Mouse (Mus musculus) midbrain, embryonic 14.5 days (tissue): ENCODE results near the gene Gm28729. TPM values are rescaled to one million over a fixed set of nuclear protein-coding genes. Genes with fewer than 3 reads are reported as not detected.

Experiments
- ATAC-seq: fragments of 200-750 bp; cut with Nextera tagmentation; 2 replicates; pipeline ENCODE4 v1.8.0; 2017; ENCODE audit warnings: moderate number of reproducible peaks, moderate library complexity; ENCODE audit not compliant: low FRiP score, low TSS enrichment
- DNase-seq: peaks from one replicate; pipeline ENCODE4 v3.0.0-alpha.2; 2015
- H3K27ac ChIP-seq: fragments of 300-500 bp; sonication (generic); replicated peaks from 2 replicates; pipeline ENCODE4 v1.5.1; 2014; ENCODE audit warnings: mild to moderate bottlenecking, low read depth, low read length, moderate library complexity
- H3K27me3 ChIP-seq: fragments of 300-500 bp; sonication (generic); 2 replicates; pipeline ENCODE4 v1.6.1; 2014; ENCODE audit warnings: low read length, control low read depth, mixed read lengths; ENCODE audit not compliant: control insufficient read depth, insufficient read depth
- H3K36me3 ChIP-seq: fragments of 300-500 bp; sonication (generic); 2 replicates; pipeline ENCODE4 v1.6.1; 2014; ENCODE audit warnings: low read length, control low read depth; ENCODE audit not compliant: control insufficient read depth, insufficient read depth
- H3K4me1 ChIP-seq: fragments of 300-500 bp; sonication (generic); 2 replicates; pipeline ENCODE4 v1.6.1; 2014; ENCODE audit warnings: mild to moderate bottlenecking, antibody characterized with exemption, low read length, control low read depth; ENCODE audit not compliant: control insufficient read depth, insufficient read depth
- H3K4me2 ChIP-seq: fragments of 300-500 bp; sonication (generic); 2 replicates; pipeline ENCODE4 v1.6.1; 2014; ENCODE audit warnings: mild to moderate bottlenecking, low read length, moderate library complexity
- H3K4me3 ChIP-seq: fragments of 300-500 bp; sonication (generic); replicated peaks from 2 replicates; pipeline ENCODE4 v1.5.1; 2014; ENCODE audit warnings: low read depth, low read length
- H3K9ac ChIP-seq: fragments of 300-500 bp; sonication (generic); replicated peaks from 2 replicates; pipeline ENCODE4 v1.6.1; 2014; ENCODE audit warnings: mild to moderate bottlenecking, low read length, moderate library complexity
- H3K9me3 ChIP-seq: fragments of 300-500 bp; sonication (generic); 2 replicates; pipeline ENCODE4 v1.6.1; 2016; ENCODE audit warnings: low read length, control low read depth, mixed read lengths; ENCODE audit not compliant: control insufficient read depth
- WGBS: fragments of 180-500 bp; shearing (Covaris S2); extraction: QIAGEN DNeasy Blood & Tissue Kit; methylation state at CpG from one replicate; pipeline ENCODE4 v1.1.7; 2014; 5-methylcytosine and 5-hydroxymethylcytosine counted together
- polyA plus RNA-seq: library from polyadenylated mRNA; unstranded; fragments of >200 nt; fragmentation: Nextera tagmentation; extraction: Ambion mirVana; gene quantifications from 2 replicates; pipeline ENCODE4 v1.2.1, GENCODE M21; 2014

Gm28729 gene
- polyA plus RNA-seq, 1 experiment from 2014 or later, result not detected

DNA sequence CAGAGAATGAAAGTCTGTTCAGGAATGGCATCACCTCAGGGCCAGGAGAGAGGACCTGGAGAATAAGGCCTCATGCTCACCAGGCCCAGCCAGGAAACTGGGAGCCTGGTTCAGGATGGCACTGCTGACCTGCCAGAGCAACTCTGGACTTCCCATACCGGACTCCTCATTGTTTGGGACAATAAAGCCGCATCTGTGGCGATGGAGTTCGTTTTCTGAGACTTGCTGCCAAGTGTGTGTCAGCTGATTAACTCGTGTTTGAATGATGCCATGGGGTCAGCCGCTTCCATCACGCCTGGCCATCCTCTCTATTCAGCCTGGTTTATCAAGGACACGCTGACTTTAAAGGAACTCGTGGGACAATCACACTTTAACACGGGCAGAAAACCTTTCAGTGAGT is 61.4 kb downstream of the Gm28729 start:
- Histone ChIP-seq H3K4me1 (no peaks in the 10 kb centered on the region), H3K27ac (no peak overlapping the region), H3K9ac (no peak overlapping the region), H3K36me3 (peaks cover 20% of the 10 kb centered on the region), H3K9me3 (peaks cover 4% of the 10 kb centered on the region; the same call in 1 of the 2 replicates), H3K4me2 (no peak overlapping the region), H3K27me3 (no peaks in the 10 kb centered on the region), H3K4me3 (no peak overlapping the region)
- 76% methylated on average over 10 of the region's 10 CpGs for WGBS
- DNase-seq, result no peak
- no peak for ATAC-seq

DNA sequence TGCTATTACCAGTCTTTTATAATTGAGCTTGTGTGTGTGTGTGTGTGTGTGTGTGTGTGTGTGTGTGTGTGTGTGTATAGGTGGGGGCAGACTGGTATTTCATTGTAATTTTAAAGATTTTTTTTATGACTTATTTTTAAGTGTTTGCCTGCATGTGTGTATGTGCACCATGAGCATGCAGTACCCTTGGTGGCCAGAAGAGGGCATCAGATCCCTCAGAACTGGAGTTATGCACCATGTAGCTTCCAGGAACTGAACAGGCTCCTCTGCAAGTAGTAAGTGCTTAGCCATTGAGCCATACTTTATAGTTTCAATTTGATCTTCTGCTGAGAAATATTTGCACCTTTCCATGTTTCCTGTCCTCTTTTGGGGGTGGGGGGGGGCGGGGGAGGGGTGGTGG is 63.5 kb downstream of the Gm28729 start:
- Histone ChIP-seq H3K36me3 (0 out of 2 replicates have a peak, but pooled peaks cover under 1% of the 10 kb centered on the region), H3K27ac (no peak overlapping the region), H3K4me2 (no peak overlapping the region), H3K9me3 (peaks cover 4% of the 10 kb centered on the region; the same call in 1 of the 2 replicates), H3K27me3 (no peaks in the 10 kb centered on the region), H3K4me3 (no peak overlapping the region), H3K9ac (no peak overlapping the region), H3K4me1 (no peaks in the 10 kb centered on the region)
- DNase-seq (no peak), ATAC-seq (no peak)
- 47% methylated on average over 1 of the region's 1 CpGs for WGBS

DNA sequence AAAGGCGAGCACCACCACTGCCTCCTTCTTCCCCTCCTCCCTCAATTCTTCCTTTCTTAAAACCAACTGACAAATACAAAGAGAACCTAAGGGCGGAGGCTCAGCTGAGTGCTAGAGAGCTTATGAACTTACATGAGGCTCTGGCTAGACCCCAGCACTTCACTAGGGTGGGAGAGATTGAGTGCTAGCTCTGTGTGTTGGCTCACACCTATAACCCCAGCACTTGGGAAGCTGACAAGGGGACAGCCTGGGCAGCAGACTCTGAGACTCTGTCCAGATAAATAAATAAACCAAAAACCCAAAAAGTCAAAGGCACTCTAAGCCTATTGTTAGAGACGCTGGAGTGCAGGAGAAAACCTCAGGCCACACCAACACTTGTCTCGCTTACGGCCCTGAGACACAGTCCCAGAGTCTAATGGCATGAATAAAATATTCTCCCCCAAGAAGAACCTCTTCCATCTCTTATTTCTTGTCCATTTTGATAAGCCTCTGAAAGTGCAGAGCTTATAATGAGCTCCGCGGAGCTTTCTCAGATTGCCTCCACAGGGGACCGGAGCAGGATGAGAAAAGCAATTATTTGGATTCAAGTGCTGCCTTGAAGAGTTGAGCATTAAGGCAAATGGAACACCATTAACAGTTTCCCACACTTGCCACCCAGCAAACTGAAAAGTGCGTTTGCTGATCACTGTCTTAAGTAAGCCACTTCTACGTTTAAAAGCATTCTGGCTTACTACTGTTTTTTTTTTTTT is 64.8 kb downstream of the Gm28729 start:
- Histone ChIP-seq H3K9me3 (peaks cover 4% of the 10 kb centered on the region; the same call in 1 of the 2 replicates), H3K36me3 (no peaks in the 10 kb centered on the region), H3K4me3 (no peak overlapping the region), H3K27ac (peak overlapping the region; percentile 33; the same call in 1 of the 2 replicates), H3K27me3 (no peaks in the 10 kb centered on the region), H3K4me1 (no peaks in the 10 kb centered on the region), H3K9ac (no peak overlapping the region), H3K4me2 (no peak overlapping the region)
- ATAC-seq (no peak), DNase-seq (peak; percentile 58)
- 61% methylated on average over 10 of the region's 10 CpGs for WGBS

DNA sequence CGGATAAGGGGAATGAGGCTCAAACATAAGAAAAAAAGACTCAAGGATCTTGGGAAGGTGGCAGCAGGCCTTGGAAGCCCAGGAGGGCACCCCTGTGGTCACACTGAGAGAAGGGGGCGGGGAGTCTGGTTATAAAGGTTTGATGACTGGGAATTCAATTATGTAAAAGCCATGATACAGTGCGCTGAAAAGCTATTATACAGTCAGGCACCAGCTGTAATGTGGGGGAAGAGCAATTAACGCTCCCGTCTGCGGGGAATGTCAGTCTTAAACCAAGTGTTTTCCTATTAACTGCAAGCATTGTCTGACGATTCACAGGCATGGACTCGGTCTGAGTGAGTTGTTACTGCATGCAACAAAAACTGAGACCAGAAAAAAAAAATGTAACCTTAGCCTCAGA is 69.4 kb downstream of the Gm28729 start:
- 49% methylated on average over 8 of the region's 8 CpGs for WGBS
- no peaks in the 10 kb centered on the region for H3K27me3 ChIP-seq
- H3K4me1 ChIP-seq, result no peaks in the 10 kb centered on the region
- DNase-seq, result peak; percentile 26
- H3K4me3 ChIP-seq, result no peak overlapping the region
- ATAC-seq, result no peak
- H3K27ac ChIP-seq, result 0 out of 2 replicates have a peak overlapping the region, but pooled peaks have one; percentile 49
- H3K9ac ChIP-seq, result no peak overlapping the region
- H3K4me2 ChIP-seq, result no peak overlapping the region
- H3K36me3 ChIP-seq, result no peaks in the 10 kb centered on the region
- no peaks in the 10 kb centered on the region for H3K9me3 ChIP-seq

DNA sequence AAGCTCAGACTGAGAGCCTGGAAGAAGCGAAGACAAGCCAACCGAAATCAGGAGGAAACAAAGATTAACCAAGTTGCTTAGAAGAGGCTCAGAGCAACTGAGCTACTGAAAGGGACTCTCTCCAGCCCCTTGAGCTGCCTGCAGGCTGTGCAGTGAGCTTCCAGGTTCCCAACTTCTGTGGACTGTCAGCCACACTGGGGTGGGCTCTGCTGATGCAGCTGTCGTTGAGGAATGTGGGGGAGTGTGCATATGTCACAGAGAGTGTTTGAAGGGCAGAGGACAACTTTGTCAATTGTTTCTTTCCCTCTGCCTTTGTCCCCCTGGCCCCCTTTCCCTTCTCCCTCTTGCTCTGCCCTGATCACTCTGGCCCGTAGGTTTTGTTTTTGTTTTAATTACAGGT is 72.1 kb downstream of the Gm28729 start:
- no peak overlapping the region for H3K4me3 ChIP-seq
- no peaks in the 10 kb centered on the region for H3K9me3 ChIP-seq
- no peak overlapping the region for H3K27ac ChIP-seq
- ATAC-seq (no peak), DNase-seq (no peak)
- 74% methylated on average over 4 of the region's 4 CpGs for WGBS
- H3K36me3 ChIP-seq, result no peaks in the 10 kb centered on the region
- no peaks in the 10 kb centered on the region for H3K27me3 ChIP-seq
- no peak overlapping the region for H3K9ac ChIP-seq
- H3K4me2 ChIP-seq, result no peak overlapping the region
- H3K4me1 ChIP-seq, result no peaks in the 10 kb centered on the region

DNA sequence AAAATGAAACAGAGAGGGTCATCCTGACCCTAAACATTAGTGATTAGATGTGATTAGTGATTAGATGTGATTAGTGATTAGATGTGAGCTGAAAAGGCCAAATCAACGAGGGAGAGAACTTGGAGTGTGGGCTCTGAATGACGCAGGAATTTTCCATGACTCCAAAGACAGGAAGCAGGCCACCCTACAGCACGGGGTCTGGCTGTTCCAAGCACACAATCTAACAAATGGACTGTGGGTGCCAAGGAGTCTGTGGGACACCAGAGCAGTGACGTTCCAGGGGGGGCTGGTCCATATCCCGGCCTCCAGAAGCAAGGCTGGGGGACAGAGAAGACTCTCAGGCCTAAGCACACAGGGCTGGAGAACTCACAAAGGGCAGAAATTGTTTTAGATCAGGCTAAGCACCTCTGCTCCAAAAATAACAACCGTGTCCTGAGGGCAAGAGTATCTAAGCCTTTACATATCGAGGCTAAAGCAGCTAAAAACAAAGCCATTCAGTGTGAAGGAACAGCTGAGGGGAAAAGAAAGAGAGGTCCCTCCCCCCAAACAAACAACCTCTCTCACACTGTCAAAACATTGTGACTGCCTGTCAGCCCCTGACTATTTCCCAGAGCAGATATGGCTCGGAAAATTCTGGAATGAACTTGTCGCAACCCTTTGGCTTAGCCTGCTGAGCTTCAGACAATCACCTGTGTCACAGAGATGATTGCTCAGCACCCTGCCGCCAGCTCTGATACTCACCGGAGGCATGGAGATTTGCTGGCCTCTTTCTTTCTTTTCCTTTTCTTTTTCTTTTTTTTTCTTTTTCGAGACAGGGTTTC is 74.0 kb downstream of the Gm28729 start:
- DNase-seq, result no peak
- no peak for ATAC-seq
- Histone ChIP-seq H3K9me3 (no peaks in the 10 kb centered on the region), H3K36me3 (no peaks in the 10 kb centered on the region), H3K27ac (no peak overlapping the region), H3K4me1 (no peaks in the 10 kb centered on the region), H3K4me3 (no peak overlapping the region), H3K27me3 (no peaks in the 10 kb centered on the region), H3K9ac (no peak overlapping the region), H3K4me2 (no peak overlapping the region)
- WGBS, result 65% methylated on average over 12 of the region's 12 CpGs

DNA sequence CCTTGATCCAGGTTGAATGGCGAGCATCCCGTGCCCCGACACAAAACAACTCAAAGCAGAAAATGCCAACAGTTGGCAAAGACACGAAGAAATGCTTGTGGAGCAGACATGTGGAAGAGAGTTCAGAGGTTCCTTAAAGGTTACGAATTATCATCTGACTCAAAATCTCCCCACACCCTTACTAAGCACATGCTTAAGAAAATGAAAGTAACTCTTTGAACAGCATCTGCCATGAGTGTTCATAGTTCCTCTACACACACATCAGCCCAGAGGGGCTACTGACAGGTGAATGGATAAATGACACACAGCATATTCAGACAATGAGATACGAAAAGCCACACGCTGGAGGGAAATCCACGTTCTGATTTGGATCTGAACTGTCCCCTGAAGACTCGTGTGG is 75.5 kb downstream of the Gm28729 start:
- Histone ChIP-seq H3K27ac (no peak overlapping the region), H3K4me1 (no peaks in the 10 kb centered on the region), H3K27me3 (no peaks in the 10 kb centered on the region), H3K9me3 (no peaks in the 10 kb centered on the region), H3K4me2 (no peak overlapping the region), H3K36me3 (no peaks in the 10 kb centered on the region), H3K4me3 (no peak overlapping the region), H3K9ac (no peak overlapping the region)
- WGBS, result 88% methylated on average over 9 of the region's 9 CpGs
- ATAC-seq (no peak), DNase-seq (no peak)

DNA sequence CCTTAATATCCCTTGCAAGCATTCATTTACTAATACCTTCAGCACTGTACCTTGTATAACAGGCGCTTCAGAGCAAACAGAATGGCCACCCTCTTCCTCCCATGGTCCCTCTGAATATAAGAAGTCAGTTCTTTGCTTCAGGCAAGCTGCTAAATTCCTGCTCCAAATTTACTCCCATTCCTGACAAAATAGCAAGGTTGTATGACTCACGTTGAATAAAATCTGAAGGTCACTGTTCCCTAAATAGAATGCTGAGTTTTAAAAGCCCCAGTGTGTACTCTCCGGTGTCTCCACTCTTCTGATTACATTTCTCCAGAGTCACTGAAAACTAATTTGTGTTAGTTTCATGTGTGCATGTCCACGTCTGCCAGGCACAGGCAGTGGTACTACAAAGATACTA is 79.7 kb downstream of the Gm28729 start:
- Histone ChIP-seq H3K27ac (no peak overlapping the region), H3K4me2 (no peak overlapping the region), H3K9me3 (no peaks in the 10 kb centered on the region), H3K4me1 (no peaks in the 10 kb centered on the region), H3K9ac (no peak overlapping the region), H3K4me3 (no peak overlapping the region), H3K27me3 (no peaks in the 10 kb centered on the region), H3K36me3 (no peaks in the 10 kb centered on the region)
- 84% methylated on average over 4 of the region's 4 CpGs for WGBS
- ATAC-seq, result no peak
- DNase-seq, result no peak
